Mouse (Mus musculus): ENCODE data around the gene Ggt1. TPM values are rescaled to one million over a fixed set of nuclear protein-coding genes. Genes with fewer than 3 reads are reported as not detected.

Ggt1 gene
- polyA plus RNA-seq, 1 experiment = not detected

- no peak for TF ChIP-seq GATA1 (IDR thresholded peaks at IDR 0.05; ENCODE audit: low read length)
Measured at GRCm38 (mm10) chr10:75589129-75589528, 27.7 kb downstream of the Ggt1 start, which contains the start of gene Ggt5. Gene Ggt5, plus strand, starts transcription at chr10:75589340.

- TF ChIP-seq GATA1 (IDR thresholded peaks at IDR 0.05; ENCODE audit: low read length) = no peak
Measured at GRCm38 (mm10) chr10:75589651-75590050, 28.2 kb downstream of the Ggt1 start.

- TF ChIP-seq GATA1 (IDR thresholded peaks at IDR 0.05; ENCODE audit: low read length) = no peak
Measured at GRCm38 (mm10) chr10:75591211-75591894, 29.9 kb downstream of the Ggt1 start.

GRCm38 (mm10) chr10:75592585-75592984 is 31.2 kb downstream of the Ggt1 start:
- no peak for TF ChIP-seq GATA1 (IDR thresholded peaks at IDR 0.05; ENCODE audit: low read length)

- no peak for TF ChIP-seq GATA1 (IDR thresholded peaks at IDR 0.05; ENCODE audit: low read length)
Measured at GRCm38 (mm10) chr10:75595981-75596380, 34.6 kb downstream of the Ggt1 start.

GRCm38 (mm10) chr10:75600189-75600730 is 38.9 kb downstream of the Ggt1 start:
- no peak for TF ChIP-seq GATA1 (IDR thresholded peaks at IDR 0.05; ENCODE audit: low read length)

- TF ChIP-seq GATA1 (IDR thresholded peaks at IDR 0.05; ENCODE audit: low read length) = no peak
Measured at GRCm38 (mm10) chr10:75605162-75605846, 43.9 kb downstream of the Ggt1 start.

- TF ChIP-seq GATA1 (IDR thresholded peaks at IDR 0.05; ENCODE audit: low read length) = no peak
Measured at GRCm38 (mm10) chr10:75607253-75607652, 45.8 kb downstream of the Ggt1 start.

GRCm38 (mm10) chr10:75608975-75609374 is 47.6 kb downstream of the Ggt1 start:
- TF ChIP-seq GATA1 (IDR thresholded peaks at IDR 0.05; ENCODE audit: low read length) = no peak

- no peak for TF ChIP-seq GATA1 (IDR thresholded peaks at IDR 0.05; ENCODE audit: low read length)
Measured at GRCm38 (mm10) chr10:75610486-75610885, 49.1 kb downstream of the Ggt1 start.

GRCm38 (mm10) chr10:75616044-75616443 is 54.6 kb downstream of the Ggt1 start:
- no peak for TF ChIP-seq GATA1 (IDR thresholded peaks at IDR 0.05; ENCODE audit: low read length)

- TF ChIP-seq GATA1 (IDR thresholded peaks at IDR 0.05; ENCODE audit: low read length) = no peak
Measured at GRCm38 (mm10) chr10:75620818-75621217, 59.4 kb downstream of the Ggt1 start.

- no peak for TF ChIP-seq GATA1 (IDR thresholded peaks at IDR 0.05; ENCODE audit: low read length)
Measured at GRCm38 (mm10) chr10:75625920-75626319, 64.5 kb downstream of the Ggt1 start.

GRCm38 (mm10) chr10:75626991-75627390 is 65.6 kb downstream of the Ggt1 start:
- no peak for TF ChIP-seq GATA1 (IDR thresholded peaks at IDR 0.05; ENCODE audit: low read length)

GRCm38 (mm10) chr10:75627490-75627889 is 66.1 kb downstream of the Ggt1 start:
- TF ChIP-seq GATA1 (IDR thresholded peaks at IDR 0.05; ENCODE audit: low read length) = no peak

- TF ChIP-seq GATA1 (IDR thresholded peaks at IDR 0.05; ENCODE audit: low read length) = no peak
Measured at GRCm38 (mm10) chr10:75632633-75633032, 71.2 kb downstream of the Ggt1 start.

- no peak for TF ChIP-seq GATA1 (IDR thresholded peaks at IDR 0.05; ENCODE audit: low read length)
Measured at GRCm38 (mm10) chr10:75633048-75633447, 71.6 kb downstream of the Ggt1 start.
